Mouse (Mus musculus) midbrain, embryonic 14.5 days (tissue): ENCODE results near the gene Rnf114. TPM values are rescaled to one million over a fixed set of nuclear protein-coding genes. Genes with fewer than 3 reads are reported as not detected.
A peak's percentile ranks its signal among the peaks of the same experiment; 100 is the strongest.

Experiments
- ATAC-seq: fragments of 200-750 bp; cut with Nextera tagmentation; 2 replicates; pipeline ENCODE4 v1.8.0; 2017; ENCODE audit warnings: moderate number of reproducible peaks, moderate library complexity; ENCODE audit not compliant: low FRiP score, low TSS enrichment
- DNase-seq: peaks from one replicate; pipeline ENCODE4 v3.0.0-alpha.2; 2015
- H3K27ac ChIP-seq: fragments of 300-500 bp; sonication (generic); replicated peaks from 2 replicates; pipeline ENCODE4 v1.5.1; 2014; ENCODE audit warnings: mild to moderate bottlenecking, low read depth, low read length, moderate library complexity
- H3K27me3 ChIP-seq: fragments of 300-500 bp; sonication (generic); 2 replicates; pipeline ENCODE4 v1.6.1; 2014; ENCODE audit warnings: low read length, control low read depth, mixed read lengths; ENCODE audit not compliant: control insufficient read depth, insufficient read depth
- H3K36me3 ChIP-seq: fragments of 300-500 bp; sonication (generic); 2 replicates; pipeline ENCODE4 v1.6.1; 2014; ENCODE audit warnings: low read length, control low read depth; ENCODE audit not compliant: control insufficient read depth, insufficient read depth
- H3K4me1 ChIP-seq: fragments of 300-500 bp; sonication (generic); 2 replicates; pipeline ENCODE4 v1.6.1; 2014; ENCODE audit warnings: mild to moderate bottlenecking, antibody characterized with exemption, low read length, control low read depth; ENCODE audit not compliant: control insufficient read depth, insufficient read depth
- H3K4me2 ChIP-seq: fragments of 300-500 bp; sonication (generic); 2 replicates; pipeline ENCODE4 v1.6.1; 2014; ENCODE audit warnings: mild to moderate bottlenecking, low read length, moderate library complexity
- H3K4me3 ChIP-seq: fragments of 300-500 bp; sonication (generic); replicated peaks from 2 replicates; pipeline ENCODE4 v1.5.1; 2014; ENCODE audit warnings: low read depth, low read length
- H3K9ac ChIP-seq: fragments of 300-500 bp; sonication (generic); replicated peaks from 2 replicates; pipeline ENCODE4 v1.6.1; 2014; ENCODE audit warnings: mild to moderate bottlenecking, low read length, moderate library complexity
- H3K9me3 ChIP-seq: fragments of 300-500 bp; sonication (generic); 2 replicates; pipeline ENCODE4 v1.6.1; 2016; ENCODE audit warnings: low read length, control low read depth, mixed read lengths; ENCODE audit not compliant: control insufficient read depth
- WGBS: fragments of 180-500 bp; shearing (Covaris S2); extraction: QIAGEN DNeasy Blood & Tissue Kit; methylation state at CpG from one replicate; pipeline ENCODE4 v1.1.7; 2014; 5-methylcytosine and 5-hydroxymethylcytosine counted together
- polyA plus RNA-seq: library from polyadenylated mRNA; unstranded; fragments of >200 nt; fragmentation: Nextera tagmentation; extraction: Ambion mirVana; gene quantifications from 2 replicates; pipeline ENCODE4 v1.2.1, GENCODE M21; 2014

Rnf114 gene
- 127 and 146 TPM in 2 replicates for polyA plus RNA-seq

GRCm38 (mm10) chr2:167491757-167492708, at the start of gene Rnf114:
TSS of gene Rnf114 (plus strand) at chr2:167492645.
- peaks cover 4% of the 10 kb centered on the region; the same call in 1 of the 2 replicates for H3K36me3 ChIP-seq

GRCm38 (mm10) chr2:167443411-167444193, 48.8 kb upstream of the Rnf114 start:
- no peak for ATAC-seq
- Histone ChIP-seq H3K4me3 (no peak overlapping the region), H3K27me3 (no peaks in the 10 kb centered on the region), H3K27ac (no peak overlapping the region), H3K4me2 (no peak overlapping the region), H3K36me3 (peaks cover 68% of the 10 kb centered on the region), H3K9me3 (no peaks in the 10 kb centered on the region), H3K9ac (no peak overlapping the region), H3K4me1 (no peaks in the 10 kb centered on the region)
- WGBS = 95% methylated on average over 4 of the region's 4 CpGs
- no peak for DNase-seq

More at GRCm38 (mm10) chr2:167491757-167492708, at the start of gene Rnf114:
- H3K4me1 ChIP-seq = peaks cover 16% of the 10 kb centered on the region
- H3K27me3 ChIP-seq = no peaks in the 10 kb centered on the region
- H3K9ac ChIP-seq = peak within 1 kb of the TSS; percentile 92
- no peaks in the 10 kb centered on the region for H3K9me3 ChIP-seq
- H3K4me3 ChIP-seq = peak within 1 kb of the TSS; percentile 100
- peak within 1 kb of the TSS; percentile 97 for H3K27ac ChIP-seq
- 4% methylated on average over 52 of the region's 52 CpGs for WGBS
- ATAC-seq (peak; percentile 46), DNase-seq (peak; percentile 26)
- H3K4me2 ChIP-seq = peak within 1 kb of the TSS; percentile 95

- no peak overlapping the region for H3K9ac ChIP-seq
- H3K4me3 ChIP-seq = no peak overlapping the region
- no peaks in the 10 kb centered on the region for H3K4me1 ChIP-seq
- peaks cover 79% of the 10 kb centered on the region for H3K36me3 ChIP-seq
- H3K27ac ChIP-seq = no peak overlapping the region
- no peak overlapping the region for H3K4me2 ChIP-seq
- ATAC-seq = no peak
- 78% methylated on average over 20 of the region's 20 CpGs for WGBS
- H3K9me3 ChIP-seq = no peaks in the 10 kb centered on the region
- DNase-seq = peak; percentile 4
- H3K27me3 ChIP-seq = no peaks in the 10 kb centered on the region
Observed at GRCm38 (mm10) chr2:167445911-167446780, 46.3 kb upstream of the Rnf114 start.

GRCm38 (mm10) chr2:167447207-167447606, 45.2 kb upstream of the Rnf114 start:
- DNase-seq (no peak), ATAC-seq (no peak)
- Histone ChIP-seq H3K4me3 (no peak overlapping the region), H3K9ac (no peak overlapping the region), H3K27me3 (no peaks in the 10 kb centered on the region), H3K4me1 (no peaks in the 10 kb centered on the region), H3K36me3 (peaks cover 78% of the 10 kb centered on the region), H3K9me3 (no peaks in the 10 kb centered on the region), H3K27ac (no peak overlapping the region), H3K4me2 (no peak overlapping the region)
- 93% methylated on average over 7 of the region's 7 CpGs for WGBS

- Histone ChIP-seq H3K4me2 (no peak overlapping the region), H3K4me3 (no peak overlapping the region), H3K27ac (no peak overlapping the region), H3K9ac (no peak overlapping the region), H3K4me1 (no peaks in the 10 kb centered on the region), H3K27me3 (no peaks in the 10 kb centered on the region), H3K36me3 (peaks cover 75% of the 10 kb centered on the region), H3K9me3 (no peaks in the 10 kb centered on the region)
- no peak for DNase-seq
- WGBS = 95% methylated on average over 8 of the region's 8 CpGs
- no peak for ATAC-seq
Observed at GRCm38 (mm10) chr2:167447629-167448028, 44.8 kb upstream of the Rnf114 start.

GRCm38 (mm10) chr2:167449331-167450275, 42.8 kb upstream of the Rnf114 start:
- H3K27ac ChIP-seq = no peak overlapping the region
- no peak overlapping the region for H3K9ac ChIP-seq
- DNase-seq = no peak
- 88% methylated on average over 21 of the region's 21 CpGs for WGBS
- H3K36me3 ChIP-seq = peaks cover 79% of the 10 kb centered on the region
- no peaks in the 10 kb centered on the region for H3K9me3 ChIP-seq
- H3K4me1 ChIP-seq = no peaks in the 10 kb centered on the region
- no peak overlapping the region for H3K4me2 ChIP-seq
- H3K27me3 ChIP-seq = no peaks in the 10 kb centered on the region
- H3K4me3 ChIP-seq = no peak overlapping the region
- no peak for ATAC-seq

GRCm38 (mm10) chr2:167450647-167451046, 41.8 kb upstream of the Rnf114 start:
- Histone ChIP-seq H3K27ac (no peak overlapping the region), H3K4me1 (no peaks in the 10 kb centered on the region), H3K9ac (no peak overlapping the region), H3K4me2 (no peak overlapping the region), H3K9me3 (no peaks in the 10 kb centered on the region), H3K4me3 (no peak overlapping the region), H3K27me3 (no peaks in the 10 kb centered on the region), H3K36me3 (peaks cover 77% of the 10 kb centered on the region)
- WGBS = 92% methylated on average over 8 of the region's 8 CpGs
- DNase-seq = no peak
- no peak for ATAC-seq
